Mouse (Mus musculus) adrenal gland, adult 8-10 months (tissue): ENCODE data around the gene Snx32. TPM values are rescaled to one million over a fixed set of nuclear protein-coding genes. Genes with fewer than 3 reads are reported as not detected.
A peak's percentile ranks its signal among the peaks of the same experiment; 100 is the strongest.

ENCODE experiments used
- DNase-seq: peaks from one replicate; pipeline ENCODE4 v3.0.0; 2022
- total RNA-seq, 4 experiments: library from RNA; stranded (reverse); gene quantifications; 2 replicates each; pipeline ENCODE4 v1.2.4; 2022

Snx32 gene
- total RNA-seq, 4 experiments from 2014 or later = 13.4 to 35.0 (median 23.9) TPM

GRCm38 (mm10) chr19:5457746-5458442 is 52.4 kb downstream of the Snx32 start, which contains the start of gene Ccdc85b:
Gene Ccdc85b, minus strand, starts transcription at chr19:5457894.
- DNase-seq = no peak

DNA sequence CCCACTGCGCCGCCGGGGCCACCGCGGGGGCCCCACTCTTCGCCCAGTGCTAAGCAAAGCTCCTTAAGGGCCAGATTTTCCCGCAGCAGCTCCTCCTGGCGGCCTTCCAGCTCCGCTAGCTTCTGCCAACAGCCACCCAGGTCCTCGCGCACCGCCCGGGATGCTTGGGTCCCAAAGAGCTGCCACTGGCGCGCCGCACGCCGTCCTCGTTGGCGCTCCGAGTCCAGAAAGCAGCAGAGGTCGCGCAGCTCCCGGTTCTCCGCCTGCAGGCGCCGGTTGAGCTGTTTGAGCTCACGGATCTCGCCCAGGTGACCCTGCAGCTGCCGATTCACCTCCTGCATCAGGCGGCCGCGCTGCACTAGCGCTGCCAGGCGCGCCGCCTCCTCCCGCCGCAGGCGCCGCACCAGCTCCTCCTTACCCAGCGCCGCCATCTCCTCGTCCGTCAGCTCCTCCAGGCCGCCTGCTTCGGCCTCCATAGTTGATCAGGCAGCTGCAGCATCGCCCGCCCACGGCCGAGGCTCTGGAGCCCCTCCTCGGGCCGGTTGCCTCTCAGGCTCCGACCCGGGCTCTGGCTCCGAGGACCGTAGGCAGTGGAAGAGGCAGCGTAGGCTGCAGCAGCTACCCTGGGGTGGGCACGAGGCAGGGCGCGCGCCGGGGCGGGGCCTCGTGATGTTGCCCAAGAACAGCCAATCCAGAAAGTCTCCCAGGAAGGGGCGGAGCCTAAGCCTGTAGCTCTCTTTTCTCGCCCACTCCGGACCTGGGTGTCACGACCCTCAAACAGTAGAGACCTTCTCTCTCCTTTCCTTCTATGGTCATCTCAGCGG is 53.2 kb downstream of the Snx32 start:
- peak; percentile 93 for DNase-seq

- no peak for DNase-seq
Measured at GRCm38 (mm10) chr19:5456241-5456921, 54.0 kb downstream of the Snx32 start.

GRCm38 (mm10) chr19:5455568-5455967 is 54.8 kb downstream of the Snx32 start:
- no peak for DNase-seq

DNA sequence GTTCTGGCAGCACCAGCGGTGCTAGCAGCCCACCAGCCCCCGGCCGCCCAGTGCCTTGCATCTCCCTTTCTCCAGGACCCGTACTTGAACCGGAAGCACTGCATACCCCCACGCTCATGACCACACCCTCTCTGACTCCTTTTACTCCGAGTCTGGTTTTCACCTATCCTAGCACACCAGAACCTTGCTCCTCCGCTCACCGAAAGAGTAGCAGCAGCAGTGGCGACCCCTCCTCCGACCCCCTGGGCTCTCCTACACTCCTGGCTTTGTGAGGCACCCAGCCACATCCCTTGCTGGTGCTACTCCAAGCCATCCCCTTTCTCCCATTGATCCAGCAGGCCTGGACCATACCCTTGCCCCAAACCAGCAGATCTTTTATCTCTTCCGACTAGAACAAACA is 55.3 kb downstream of the Snx32 start:
- DNase-seq = no peak

DNA sequence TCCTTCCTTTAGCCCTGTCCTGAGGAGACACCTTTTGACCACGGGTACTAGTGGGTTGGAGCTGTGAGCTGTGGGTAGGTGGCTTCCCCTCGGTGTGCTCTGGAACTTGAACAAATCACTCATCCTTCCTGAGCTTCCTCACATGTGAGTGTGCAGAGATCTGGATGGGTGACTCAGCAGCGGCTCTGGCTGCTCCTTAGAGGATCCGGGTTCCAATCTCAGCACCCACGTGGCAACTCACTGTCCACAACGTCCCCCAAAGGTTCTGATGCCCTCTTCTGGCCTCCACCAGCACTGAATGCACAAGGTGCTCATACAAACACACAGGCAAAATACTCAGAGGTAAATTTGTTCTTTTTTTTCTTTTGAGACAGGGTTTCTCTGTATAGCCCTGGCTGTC is 58.6 kb downstream of the Snx32 start:
- no peak for DNase-seq

GRCm38 (mm10) chr19:5449673-5450072 is 60.7 kb downstream of the Snx32 start:
- no peak for DNase-seq

GRCm38 (mm10) chr19:5448354-5449150 is 61.8 kb downstream of the Snx32 start:
- no peak for DNase-seq

- DNase-seq = no peak
Measured at GRCm38 (mm10) chr19:5447515-5448353, 62.6 kb downstream of the Snx32 start, which contains the start of gene Fosl1. Gene Fosl1, plus strand, starts transcription at chr19:5447547.

- no peak for DNase-seq
Measured at GRCm38 (mm10) chr19:5445747-5446146, 64.6 kb downstream of the Snx32 start.

- DNase-seq = no peak
Measured at GRCm38 (mm10) chr19:5444954-5445353, 65.4 kb downstream of the Snx32 start.

GRCm38 (mm10) chr19:5444371-5444908 is 65.9 kb downstream of the Snx32 start:
- no peak for DNase-seq

Other genes starting within 250 kb of the Snx32 start
- gene Pacs1, start 237.4 kb downstream of the Snx32 start, total RNA-seq = 10 to 100 TPM; 23.9 to 35.0 (median 29.7) TPM
- gene Sf3b2, start 215.1 kb downstream of the Snx32 start, total RNA-seq = 100 to 1,000 TPM; 179 to 198 (median 191) TPM
- under 1 TPM; 0.09 to 0.62 (median 0.30) TPM for gene Gal3st3, start 212.2 kb downstream of the Snx32 start, total RNA-seq
- gene Catsper1, start 174.8 kb downstream of the Snx32 start, total RNA-seq = not detected
- 10 to 100 TPM in 2 of 4 experiments, 1 to 10 TPM in 2; 1.2 to 14.6 (median 6.8) TPM for gene Cst6, start 161.0 kb downstream of the Snx32 start, total RNA-seq
- gene Eif1ad, start 143.8 kb downstream of the Snx32 start, total RNA-seq = 10 to 100 TPM; 22.2 to 26.7 (median 25.2) TPM
- gene Banf1, start 143.4 kb downstream of the Snx32 start, total RNA-seq = 100 to 1,000 TPM; 130 to 147 (median 140) TPM
- gene Sart1, start 121.8 kb downstream of the Snx32 start, total RNA-seq = 100 to 1,000 TPM in 2 of 4 experiments, 10 to 100 TPM in 2; 75.2 to 101 (median 98.6) TPM
- under 1 TPM in 1 of 4 experiments, not detected in 3; 0.17 TPM for gene Tsga10ip, start 108.0 kb downstream of the Snx32 start, total RNA-seq
- gene Drap1, start 85.6 kb downstream of the Snx32 start, total RNA-seq = 100 to 1,000 TPM; 272 to 295 (median 289) TPM
- gene AI837181, start 85.4 kb downstream of the Snx32 start, total RNA-seq = 10 to 100 TPM; 52.2 to 59.2 (median 52.8) TPM
- gene Fosl1, start 63.0 kb downstream of the Snx32 start, total RNA-seq = under 1 TPM in 3 of 4 experiments, not detected in 1; 0.22 to 0.86 (median 0.56) TPM
- gene Ccdc85b, start 52.6 kb downstream of the Snx32 start, total RNA-seq = 10 to 100 TPM in 3 of 4 experiments, 1 to 10 TPM in 1; 8.9 to 12.4 (median 11.4) TPM
- gene Fibp, start 49.9 kb downstream of the Snx32 start, total RNA-seq = 100 to 1,000 TPM in 2 of 4 experiments, 10 to 100 TPM in 2; 95.6 to 139 (median 110) TPM
- 1 to 10 TPM; 1.1 to 2.2 (median 1.6) TPM for gene Ctsw, start 42.0 kb downstream of the Snx32 start, total RNA-seq
- gene Efemp2, start 36.6 kb downstream of the Snx32 start, total RNA-seq = 100 to 1,000 TPM in 2 of 4 experiments, 10 to 100 TPM in 2; 64.9 to 173 (median 105) TPM
- 10 to 100 TPM; 25.8 to 40.4 (median 33.8) TPM for gene Mus81, start 22.1 kb downstream of the Snx32 start, total RNA-seq
- gene Cfl1, start 20.1 kb downstream of the Snx32 start, total RNA-seq = 100 to 1,000 TPM; 711 to 770 (median 737) TPM
- 10 to 100 TPM in 1 of 4 experiments, 1 to 10 TPM in 3; 2.2 to 10.4 (median 5.4) TPM for gene 1700020D05Rik, start 6.8 kb downstream of the Snx32 start, total RNA-seq
- not detected for gene Ovol1, start 50.1 kb upstream of the Snx32 start, total RNA-seq
- gene Ap5b1, start 57.5 kb upstream of the Snx32 start, total RNA-seq = 10 to 100 TPM; 10.8 to 15.7 (median 13.1) TPM
- 100 to 1,000 TPM; 123 to 156 (median 130) TPM for gene Rnaseh2c, start 91.3 kb upstream of the Snx32 start, total RNA-seq
- 10 to 100 TPM; 71.6 to 90.4 (median 76.6) TPM for gene Kat5, start 99.7 kb upstream of the Snx32 start, total RNA-seq
- 100 to 1,000 TPM in 2 of 4 experiments, 10 to 100 TPM in 2; 90.0 to 114 (median 96.4) TPM for gene Rela, start 126.9 kb upstream of the Snx32 start, total RNA-seq
- 10 to 100 TPM; 40.3 to 76.9 (median 57.8) TPM for gene Sipa1, start 153.2 kb upstream of the Snx32 start, total RNA-seq
- gene Map3k11, start 178.2 kb upstream of the Snx32 start, total RNA-seq = 10 to 100 TPM; 40.8 to 53.6 (median 46.3) TPM
- gene Pcnx3, start 178.4 kb upstream of the Snx32 start, total RNA-seq = 100 to 1,000 TPM in 3 of 4 experiments, 10 to 100 TPM in 1; 95.1 to 183 (median 136) TPM
- not detected for gene Kcnk7, start 193.8 kb upstream of the Snx32 start, total RNA-seq
- gene Ehbp1l1, start 215.8 kb upstream of the Snx32 start, total RNA-seq = 10 to 100 TPM; 24.9 to 39.2 (median 32.8) TPM
- 10 to 100 TPM; 56.2 to 62.7 (median 57.0) TPM for gene Fam89b, start 219.1 kb upstream of the Snx32 start, total RNA-seq
- gene Ltbp3, start 230.4 kb upstream of the Snx32 start, total RNA-seq = 100 to 1,000 TPM; 254 to 451 (median 353) TPM